Mouse (Mus musculus) left cerebral cortex, adult 11 months (tissue): ENCODE data around the gene Retsat.

ENCODE experiments used
- DNase-seq: peaks from one replicate; pipeline ENCODE4 v3.0.0; 2022; ENCODE audit warnings: low spot score

Gene Retsat

GRCm38 (mm10) chr6:72597956-72598753, at the start of gene Retsat, which contains the start of gene Elmod3:
Retsat (plus strand) TSS chr6:72598475.
Elmod3 (minus strand) TSS chr6:72598413.
- DNase-seq: peak; percentile 92

- no peak for DNase-seq
Measured at GRCm38 (mm10) chr6:72549041-72549580, 49.2 kb upstream of the Retsat start.

- no peak for DNase-seq
Measured at GRCm38 (mm10) chr6:72550025-72550424, 48.2 kb upstream of the Retsat start.

- DNase-seq: no peak
Measured at GRCm38 (mm10) chr6:72550503-72551100, 47.7 kb upstream of the Retsat start.

- DNase-seq: no peak
Measured at GRCm38 (mm10) chr6:72552171-72553078, 45.9 kb upstream of the Retsat start.

- no peak for DNase-seq
Measured at GRCm38 (mm10) chr6:72553079-72553412, 45.2 kb upstream of the Retsat start.

- DNase-seq: no peak
Measured at GRCm38 (mm10) chr6:72560801-72561200, 37.5 kb upstream of the Retsat start.

GRCm38 (mm10) chr6:72562486-72562885, 35.8 kb upstream of the Retsat start:
- DNase-seq: no peak

- DNase-seq: no peak
Measured at GRCm38 (mm10) chr6:72562894-72563293, 35.4 kb upstream of the Retsat start.

- DNase-seq: no peak
Measured at GRCm38 (mm10) chr6:72565506-72565905, 32.8 kb upstream of the Retsat start.

- peak; percentile 83 for DNase-seq
Measured at GRCm38 (mm10) chr6:72566044-72566443, 32.2 kb upstream of the Retsat start.

GRCm38 (mm10) chr6:72567508-72567907, 30.8 kb upstream of the Retsat start:
- DNase-seq: no peak

- DNase-seq: no peak
Measured at GRCm38 (mm10) chr6:72568736-72569135, 29.5 kb upstream of the Retsat start.

- no peak for DNase-seq
Measured at GRCm38 (mm10) chr6:72570644-72571397, 27.5 kb upstream of the Retsat start.

- no peak for DNase-seq
Measured at GRCm38 (mm10) chr6:72571826-72572225, 26.4 kb upstream of the Retsat start.

- DNase-seq: no peak
Measured at GRCm38 (mm10) chr6:72576041-72576440, 22.2 kb upstream of the Retsat start.

GRCm38 (mm10) chr6:72581625-72582382, 16.5 kb upstream of the Retsat start:
- no peak for DNase-seq

- no peak for DNase-seq
Measured at GRCm38 (mm10) chr6:72583211-72583839, 14.9 kb upstream of the Retsat start.

GRCm38 (mm10) chr6:72584154-72584553, 14.1 kb upstream of the Retsat start:
- no peak for DNase-seq

- DNase-seq: no peak
Measured at GRCm38 (mm10) chr6:72586701-72587100, 11.6 kb upstream of the Retsat start.
